Mouse (Mus musculus) intestine, embryonic 14.5 days (tissue): ENCODE data around the gene Ccdc13. TPM values are rescaled to one million over a fixed set of nuclear protein-coding genes. Genes with fewer than 3 reads are reported as not detected.

Experiments
- ATAC-seq: fragments of 200-750 bp; cut with Nextera tagmentation; replicated peaks from 2 replicates; pipeline ENCODE4 v1.8.0; 2017; ENCODE audit warnings: low read depth, moderate number of reproducible peaks, moderate TSS enrichment, moderate library complexity; ENCODE audit not compliant: low FRiP score, low TSS enrichment
- DNase-seq: peaks from one replicate; pipeline ENCODE4 v3.0.0-alpha.2; 2018; ENCODE audit warnings: low spot score
- H3K27ac ChIP-seq: fragments of 300-500 bp; sonication (generic); 2 replicates; pipeline ENCODE4 v1.5.1; 2014; ENCODE audit warnings: low read depth, mild to moderate bottlenecking, control low read depth
- H3K27me3 ChIP-seq: fragments of 300-500 bp; sonication (generic); replicated peaks from 2 replicates; pipeline ENCODE4 v1.6.1; 2014; ENCODE audit warnings: low read length, control low read depth; ENCODE audit not compliant: control insufficient read depth, insufficient read depth
- H3K36me3 ChIP-seq: fragments of 300-500 bp; sonication (generic); 2 replicates; pipeline ENCODE4 v1.6.1; 2014; ENCODE audit warnings: low read length, control low read depth; ENCODE audit not compliant: control insufficient read depth, insufficient read depth
- H3K4me1 ChIP-seq: fragments of 300-500 bp; sonication (generic); replicated peaks from 2 replicates; pipeline ENCODE4 v1.6.1; 2014; ENCODE audit warnings: low read length, control low read depth, mixed read lengths; ENCODE audit not compliant: control insufficient read depth, insufficient read depth
- H3K4me2 ChIP-seq: fragments of 300-500 bp; sonication (generic); 2 replicates; pipeline ENCODE4 v1.6.1; 2014; ENCODE audit warnings: low read length
- H3K4me3 ChIP-seq: fragments of 300-500 bp; sonication (generic); 2 replicates; pipeline ENCODE4 v1.5.1; 2014; ENCODE audit warnings: low read depth, low read length, control low read depth, mixed read lengths
- H3K9ac ChIP-seq: fragments of 300-500 bp; sonication (generic); 2 replicates; pipeline ENCODE4 v1.6.1; 2014; ENCODE audit warnings: mild to moderate bottlenecking, low read length
- H3K9me3 ChIP-seq: fragments of 300-500 bp; sonication (generic); 2 replicates; pipeline ENCODE4 v1.6.1; 2016; ENCODE audit warnings: low read length, control low read depth; ENCODE audit not compliant: control insufficient read depth
- WGBS: fragments of 180-500 bp; shearing (Covaris S2); extraction: QIAGEN DNeasy Blood & Tissue Kit; methylation state at CpG from one replicate; pipeline ENCODE4 v1.1.7; 2014; 5-methylcytosine and 5-hydroxymethylcytosine counted together
- polyA plus RNA-seq: library from polyadenylated mRNA; unstranded; fragments of >200 nt; fragmentation: Nextera tagmentation; extraction: Ambion mirVana; gene quantifications from 2 replicates; pipeline ENCODE4 v1.2.1, GENCODE M21; 2014

Gene Ccdc13
- polyA plus RNA-seq, 1 experiment from 2014 or later: 1.9 TPM

GRCm38 (mm10) chr9:121869432-121869831, 30.2 kb upstream of the Ccdc13 start:
- ATAC-seq (no peak), DNase-seq (no peak)
- Histone ChIP-seq H3K36me3 (no peaks in the 10 kb centered on the region), H3K9ac (no peak overlapping the region), H3K9me3 (no peaks in the 10 kb centered on the region), H3K4me3 (no peak overlapping the region), H3K4me2 (no peak overlapping the region), H3K4me1 (peaks cover 17% of the 10 kb centered on the region), H3K27ac (no peak overlapping the region), H3K27me3 (no peaks in the 10 kb centered on the region)
- 75% methylated on average over 5 of the region's 5 CpGs for WGBS

GRCm38 (mm10) chr9:121868236-121868635, 29.0 kb upstream of the Ccdc13 start:
- 55% methylated on average over 6 of the region's 6 CpGs for WGBS
- no peak for ATAC-seq
- DNase-seq: no peak
- H3K9me3 ChIP-seq: no peaks in the 10 kb centered on the region
- H3K27ac ChIP-seq: no peak overlapping the region
- no peak overlapping the region for H3K9ac ChIP-seq
- H3K4me3 ChIP-seq: no peak overlapping the region
- no peak overlapping the region for H3K4me2 ChIP-seq
- no peaks in the 10 kb centered on the region for H3K27me3 ChIP-seq
- H3K36me3 ChIP-seq: no peaks in the 10 kb centered on the region
- peaks cover 18% of the 10 kb centered on the region for H3K4me1 ChIP-seq

- no peak overlapping the region for H3K9ac ChIP-seq
- DNase-seq (no peak), ATAC-seq (no peak)
- H3K36me3 ChIP-seq: no peaks in the 10 kb centered on the region
- H3K4me3 ChIP-seq: no peak overlapping the region
- no peaks in the 10 kb centered on the region for H3K27me3 ChIP-seq
- H3K4me2 ChIP-seq: no peak overlapping the region
- H3K4me1 ChIP-seq: peaks cover 18% of the 10 kb centered on the region
- 54% methylated on average over 6 of the region's 6 CpGs for WGBS
- H3K27ac ChIP-seq: peak overlapping the region; percentile 29; the same call in 1 of the 2 replicates
- no peaks in the 10 kb centered on the region for H3K9me3 ChIP-seq
These were observed 28.4 kb upstream of the Ccdc13 start for GRCm38 (mm10) chr9:121867632-121868031.

- no peak overlapping the region for H3K4me3 ChIP-seq
- ATAC-seq (0 out of 2 replicates have a peak, but pooled peaks have one; percentile 28), DNase-seq (no peak)
- no peaks in the 10 kb centered on the region for H3K9me3 ChIP-seq
- 34% methylated on average over 3 of the region's 3 CpGs for WGBS
- H3K27ac ChIP-seq: no peak overlapping the region
- H3K36me3 ChIP-seq: no peaks in the 10 kb centered on the region
- H3K9ac ChIP-seq: no peak overlapping the region
- peaks cover 18% of the 10 kb centered on the region for H3K4me1 ChIP-seq
- H3K27me3 ChIP-seq: no peaks in the 10 kb centered on the region
- no peak overlapping the region for H3K4me2 ChIP-seq
These were observed 26.3 kb upstream of the Ccdc13 start for GRCm38 (mm10) chr9:121865425-121866008.

- 36% methylated on average over 4 of the region's 4 CpGs for WGBS
- Histone ChIP-seq H3K27ac (no peak overlapping the region), H3K9ac (no peak overlapping the region), H3K27me3 (no peaks in the 10 kb centered on the region), H3K4me2 (no peak overlapping the region), H3K36me3 (no peaks in the 10 kb centered on the region), H3K9me3 (no peaks in the 10 kb centered on the region), H3K4me1 (peaks cover 18% of the 10 kb centered on the region), H3K4me3 (no peak overlapping the region)
- ATAC-seq: no peak
- no peak for DNase-seq
These were observed 25.6 kb upstream of the Ccdc13 start for GRCm38 (mm10) chr9:121864837-121865236.

- Histone ChIP-seq H3K27ac (no peak overlapping the region), H3K4me3 (no peak overlapping the region), H3K9ac (no peak overlapping the region), H3K4me1 (peaks cover 16% of the 10 kb centered on the region), H3K36me3 (no peaks in the 10 kb centered on the region), H3K9me3 (no peaks in the 10 kb centered on the region), H3K4me2 (no peak overlapping the region), H3K27me3 (no peaks in the 10 kb centered on the region)
- 88% methylated on average over 2 of the region's 2 CpGs for WGBS
- ATAC-seq (no peak), DNase-seq (no peak)
These were observed 21.7 kb upstream of the Ccdc13 start for GRCm38 (mm10) chr9:121860921-121861320.

- no peak overlapping the region for H3K4me3 ChIP-seq
- H3K27ac ChIP-seq: no peak overlapping the region
- no peaks in the 10 kb centered on the region for H3K27me3 ChIP-seq
- H3K4me1 ChIP-seq: 0 out of 2 replicates have a peak, but pooled peaks cover 6% of the 10 kb centered on the region
- 96% methylated on average over 2 of the region's 2 CpGs for WGBS
- H3K4me2 ChIP-seq: no peak overlapping the region
- DNase-seq (no peak), ATAC-seq (no peak)
- no peaks in the 10 kb centered on the region for H3K36me3 ChIP-seq
- H3K9me3 ChIP-seq: no peaks in the 10 kb centered on the region
- no peak overlapping the region for H3K9ac ChIP-seq
These were observed 20.1 kb upstream of the Ccdc13 start for GRCm38 (mm10) chr9:121859345-121859744.

- peak within 1 kb of the TSS; percentile 83 for H3K4me2 ChIP-seq
- DNase-seq: no peak
- WGBS: 17% methylated on average over 6 of the region's 6 CpGs
These were observed 18.9 kb upstream of the Ccdc13 start, which contains the start of gene Higd1a for GRCm38 (mm10) chr9:121858153-121858488. TSS of gene Higd1a (minus strand) at chr9:121858362.

GRCm38 (mm10) chr9:121857474-121858152, 18.4 kb upstream of the Ccdc13 start:
- peak overlapping the region; percentile 83 for H3K4me2 ChIP-seq
- H3K27ac ChIP-seq: peak overlapping the region; percentile 98
- 0 out of 2 replicates have a peak, but pooled peaks cover 6% of the 10 kb centered on the region for H3K4me1 ChIP-seq
- WGBS: under 1% methylated on average over 70 of the region's 70 CpGs
- no peaks in the 10 kb centered on the region for H3K9me3 ChIP-seq
- peak overlapping the region; percentile 80 for H3K4me3 ChIP-seq
- DNase-seq: peak; percentile 98
- no peaks in the 10 kb centered on the region for H3K36me3 ChIP-seq
- ATAC-seq: peak; percentile 99
- H3K27me3 ChIP-seq: no peaks in the 10 kb centered on the region
- H3K9ac ChIP-seq: peak overlapping the region; percentile 82

More at GRCm38 (mm10) chr9:121858153-121858488, 18.9 kb upstream of the Ccdc13 start, which contains the start of gene Higd1a:
- Histone ChIP-seq H3K9me3 (no peaks in the 10 kb centered on the region), H3K27ac (peak within 1 kb of the TSS; percentile 98), H3K27me3 (no peaks in the 10 kb centered on the region), H3K4me3 (peak within 1 kb of the TSS; percentile 80), H3K4me1 (0 out of 2 replicates have a peak, but pooled peaks cover 6% of the 10 kb centered on the region), H3K9ac (peak within 1 kb of the TSS; percentile 82), H3K36me3 (no peaks in the 10 kb centered on the region)
- no peak for ATAC-seq
